Mouse (Mus musculus): Measurements from ENCODE around the gene Smpd3.
A peak's percentile ranks its signal among the peaks of the same experiment; 100 is the strongest.

Gene Smpd3

GRCm38 (mm10) chr8:106292484-106293396 lies 45.0 kb downstream of the Smpd3 start:
- DNase-seq (ENCODE audit: low read depth, low spot score): no peak

GRCm38 (mm10) chr8:106289464-106289863 lies 48.3 kb downstream of the Smpd3 start:
- DNase-seq (ENCODE audit: low read depth, low spot score): no peak

GRCm38 (mm10) chr8:106288732-106289131 lies 49.1 kb downstream of the Smpd3 start:
- DNase-seq (ENCODE audit: low read depth, low spot score): no peak

- DNase-seq (ENCODE audit: low read depth, low spot score): no peak
Observed at GRCm38 (mm10) chr8:106287445-106287844, 50.3 kb downstream of the Smpd3 start.

- no peak for DNase-seq (ENCODE audit: low read depth, low spot score)
Observed at GRCm38 (mm10) chr8:106280844-106281243, 56.9 kb downstream of the Smpd3 start.

- DNase-seq (ENCODE audit: low read depth, low spot score): no peak
Observed at GRCm38 (mm10) chr8:106280154-106280553, 57.6 kb downstream of the Smpd3 start.

- DNase-seq (ENCODE audit: low read depth, low spot score): no peak
Observed at GRCm38 (mm10) chr8:106278367-106279042, 59.3 kb downstream of the Smpd3 start.

- DNase-seq (ENCODE audit: low read depth, low spot score): no peak
Observed at GRCm38 (mm10) chr8:106276709-106277317, 61.0 kb downstream of the Smpd3 start.

GRCm38 (mm10) chr8:106273468-106273867 lies 64.3 kb downstream of the Smpd3 start:
- DNase-seq (ENCODE audit: low read depth, low spot score): no peak

GRCm38 (mm10) chr8:106271378-106271777 lies 66.4 kb downstream of the Smpd3 start:
- no peak for DNase-seq (ENCODE audit: low read depth, low spot score)

GRCm38 (mm10) chr8:106270804-106271203 lies 67.0 kb downstream of the Smpd3 start:
- DNase-seq (ENCODE audit: low read depth, low spot score): peak; percentile 56

GRCm38 (mm10) chr8:106268710-106269346 lies 69.0 kb downstream of the Smpd3 start:
- no peak for DNase-seq (ENCODE audit: low read depth, low spot score)

GRCm38 (mm10) chr8:106265398-106265797 lies 72.4 kb downstream of the Smpd3 start:
- no peak for DNase-seq (ENCODE audit: low read depth, low spot score)

- DNase-seq (ENCODE audit: low read depth, low spot score): no peak
Observed at GRCm38 (mm10) chr8:106263928-106264327, 73.9 kb downstream of the Smpd3 start.

- DNase-seq (ENCODE audit: low read depth, low spot score): no peak
Observed at GRCm38 (mm10) chr8:106262343-106262742, 75.4 kb downstream of the Smpd3 start.

GRCm38 (mm10) chr8:106260894-106261293 lies 76.9 kb downstream of the Smpd3 start:
- DNase-seq (ENCODE audit: low read depth, low spot score): no peak

- no peak for DNase-seq (ENCODE audit: low read depth, low spot score)
Observed at GRCm38 (mm10) chr8:106259579-106260255, 78.1 kb downstream of the Smpd3 start.

- peak; percentile 15 for DNase-seq (ENCODE audit: low read depth, low spot score)
Observed at GRCm38 (mm10) chr8:106258169-106258568, 79.6 kb downstream of the Smpd3 start.

- DNase-seq (ENCODE audit: low read depth, low spot score): no peak
Observed at GRCm38 (mm10) chr8:106250186-106250585, 87.6 kb downstream of the Smpd3 start.

- no peak for DNase-seq (ENCODE audit: low read depth, low spot score)
Observed at GRCm38 (mm10) chr8:106237106-106237505, 100.7 kb downstream of the Smpd3 start.

GRCm38 (mm10) chr8:106234567-106235261 lies 103.1 kb downstream of the Smpd3 start:
- no peak for DNase-seq (ENCODE audit: low read depth, low spot score)
